Mouse (Mus musculus): ENCODE results near the gene Mthfd1l. TPM values are rescaled to one million over a fixed set of nuclear protein-coding genes. Genes with fewer than 3 reads are reported as not detected.

Mthfd1l gene
- polyA plus RNA-seq, 1 experiment: 45.9 TPM

- Histone ChIP-seq H3K4me2 (ENCODE audit: low read depth) (no peak overlapping the region), H3K4me3 (no peak overlapping the region), H3K79me2 (ENCODE audit: control insufficient read depth, insufficient read depth) (no peaks in the 10 kb centered on the region), H3K27me3 (ENCODE audit: control insufficient read depth, insufficient read depth, insufficient read length) (no peaks in the 10 kb centered on the region), H3K36me3 (ENCODE audit: control insufficient read depth, insufficient read depth) (peaks cover 20% of the 10 kb centered on the region), H3ac (ENCODE audit: control insufficient read depth, insufficient read length) (no peak overlapping the region)
- TF ChIP-seq MAX (IDR thresholded peaks at IDR 0.05; ENCODE audit: low read depth): no peak
- TF ChIP-seq TCF3 (IDR thresholded peaks at IDR 0.05; ENCODE audit: insufficient read length, low read depth): no peak
- TF ChIP-seq USF1 (IDR thresholded peaks at IDR 0.05; ENCODE audit: low read depth): no peak
- TF ChIP-seq SRF (IDR thresholded peaks at IDR 0.05; ENCODE audit: control insufficient read depth, insufficient read length, low read depth): no peak
- TF ChIP-seq TCF12 (IDR thresholded peaks at IDR 0.05; ENCODE audit: insufficient read depth, poor library complexity, severe bottlenecking): no peak
- TF ChIP-seq REST (IDR thresholded peaks at IDR 0.05; ENCODE audit: insufficient read depth, insufficient read length): no peak
- TF ChIP-seq MYOG (IDR thresholded peaks at IDR 0.05; ENCODE audit: control insufficient read depth in 1 of 3, insufficient read depth in 1 of 3, insufficient read length in 2 of 3, low read depth in 2 of 3): no peak
- no peak for TF ChIP-seq MYOD1 (IDR thresholded peaks at IDR 0.05; ENCODE audit: control insufficient read depth in 1 of 3, insufficient read length in 2 of 3, low read depth in 2 of 3)
These were observed 23.4 kb downstream of the Mthfd1l start for GRCm38 (mm10) chr10:3996170-3996876.

DNA sequence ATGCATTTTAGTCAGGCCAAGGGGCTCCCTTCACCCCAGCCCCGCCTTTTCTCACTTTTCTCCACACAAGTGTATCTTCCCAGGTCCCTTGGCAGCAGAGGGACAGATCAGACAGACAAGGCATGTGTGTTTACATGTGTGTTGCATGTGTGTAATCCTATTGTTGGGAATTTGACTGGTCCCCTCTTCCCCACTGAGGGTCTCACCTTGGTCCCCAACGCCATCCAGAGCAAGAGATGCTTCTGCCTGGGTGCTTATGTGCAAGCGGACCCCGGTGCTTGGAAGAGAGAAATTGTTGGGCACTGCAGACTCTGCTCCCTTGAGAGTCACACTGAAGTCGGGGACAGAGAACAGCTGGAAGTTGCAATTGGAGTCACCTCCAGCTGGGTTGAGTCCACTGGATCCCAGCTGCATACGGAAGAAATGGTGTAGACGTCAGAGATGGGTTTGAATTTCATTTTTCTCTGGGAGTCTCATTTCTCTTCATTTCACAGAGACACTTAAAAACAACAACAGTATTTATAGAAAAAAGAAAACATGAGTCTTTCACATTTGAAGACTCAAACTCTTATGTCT lies 25.0 kb downstream of the Mthfd1l start:
- no peak overlapping the region for H3K4me2 ChIP-seq (ENCODE audit: low read depth)

GRCm38 (mm10) chr10:4002711-4003110 lies 29.8 kb downstream of the Mthfd1l start:
- Histone ChIP-seq H3K4me2 (ENCODE audit: low read depth) (no peak overlapping the region), H3K79me2 (ENCODE audit: control insufficient read depth, insufficient read depth) (no peaks in the 10 kb centered on the region), H3K36me3 (ENCODE audit: control insufficient read depth, insufficient read depth) (peaks cover 13% of the 10 kb centered on the region), H3K27me3 (ENCODE audit: control insufficient read depth, insufficient read depth, insufficient read length) (no peaks in the 10 kb centered on the region), H3K4me3 (no peak overlapping the region), H3ac (ENCODE audit: control insufficient read depth, insufficient read length) (no peak overlapping the region)
- TF ChIP-seq MAX (IDR thresholded peaks at IDR 0.05; ENCODE audit: low read depth) (no peak), POLR2A (IDR thresholded peaks at IDR 0.05; ENCODE audit: insufficient read length, low read depth) (no peak), TCF3 (IDR thresholded peaks at IDR 0.05; ENCODE audit: insufficient read length, low read depth) (no peak), MYOD1 (IDR thresholded peaks at IDR 0.05; ENCODE audit: control insufficient read depth in 1 of 3, insufficient read length in 2 of 3, low read depth in 2 of 3) (no peak), REST (IDR thresholded peaks at IDR 0.05; ENCODE audit: insufficient read depth, insufficient read length) (no peak), CEBPB (IDR thresholded peaks at IDR 0.05; ENCODE audit: insufficient read depth, poor library complexity, severe bottlenecking) (no peak)

More for the DNA sequence above, 25.0 kb downstream of the Mthfd1l start:
- TF ChIP-seq TCF3 (IDR thresholded peaks at IDR 0.05; ENCODE audit: insufficient read length, low read depth) (no peak), REST (IDR thresholded peaks at IDR 0.05; ENCODE audit: insufficient read depth, insufficient read length) (no peak), CEBPB (IDR thresholded peaks at IDR 0.05; ENCODE audit: insufficient read depth, poor library complexity, severe bottlenecking) (no peak), SRF (IDR thresholded peaks at IDR 0.05; ENCODE audit: control insufficient read depth, insufficient read length, low read depth) (no peak)
- Histone ChIP-seq H3K27me3 (ENCODE audit: control insufficient read depth, insufficient read depth, insufficient read length) (no peaks in the 10 kb centered on the region), H3K79me2 (ENCODE audit: control insufficient read depth, insufficient read depth) (no peaks in the 10 kb centered on the region), H3K36me3 (ENCODE audit: control insufficient read depth, insufficient read depth) (peaks cover 10% of the 10 kb centered on the region), H3ac (ENCODE audit: control insufficient read depth, insufficient read length) (no peak overlapping the region), H3K4me3 (no peak overlapping the region)

GRCm38 (mm10) chr10:4005191-4005590 lies 32.3 kb downstream of the Mthfd1l start:
- Histone ChIP-seq H3K36me3 (ENCODE audit: control insufficient read depth, insufficient read depth) (peaks cover 18% of the 10 kb centered on the region), H3ac (ENCODE audit: control insufficient read depth, insufficient read length) (no peak overlapping the region)

GRCm38 (mm10) chr10:4006296-4007015 lies 33.5 kb downstream of the Mthfd1l start:
- H3K79me2 ChIP-seq (ENCODE audit: control insufficient read depth, insufficient read depth): no peaks in the 10 kb centered on the region
- TF ChIP-seq POLR2A (IDR thresholded peaks at IDR 0.05; ENCODE audit: insufficient read length, low read depth) (no peak), E2F4 (IDR thresholded peaks at IDR 0.05; ENCODE audit: insufficient read depth) (no peak), TCF12 (IDR thresholded peaks at IDR 0.05; ENCODE audit: insufficient read depth, poor library complexity, severe bottlenecking) (no peak), TCF3 (IDR thresholded peaks at IDR 0.05; ENCODE audit: insufficient read length, low read depth) (no peak), MYOD1 (IDR thresholded peaks at IDR 0.05; ENCODE audit: control insufficient read depth in 1 of 3, insufficient read length in 2 of 3, low read depth in 2 of 3) (no peak), POLR2AphosphoS2 (IDR thresholded peaks at IDR 0.05; ENCODE audit: insufficient read length, low read depth) (no peak), MYOG (IDR thresholded peaks at IDR 0.05; ENCODE audit: control insufficient read depth in 1 of 3, insufficient read depth in 1 of 3, insufficient read length in 2 of 3, low read depth in 2 of 3) (no peak), SRF (IDR thresholded peaks at IDR 0.05; ENCODE audit: control insufficient read depth, insufficient read length, low read depth) (no peak), REST (IDR thresholded peaks at IDR 0.05; ENCODE audit: insufficient read depth, insufficient read length) (no peak)
- H3K36me3 ChIP-seq (ENCODE audit: control insufficient read depth, insufficient read depth): peaks cover 23% of the 10 kb centered on the region
- no peaks in the 10 kb centered on the region for H3K27me3 ChIP-seq (ENCODE audit: control insufficient read depth, insufficient read depth, insufficient read length)
- no peak overlapping the region for H3K4me3 ChIP-seq
- no peak overlapping the region for H3ac ChIP-seq (ENCODE audit: control insufficient read depth, insufficient read length)
- no peak overlapping the region for H3K4me2 ChIP-seq (ENCODE audit: low read depth)

More at GRCm38 (mm10) chr10:4005191-4005590, 32.3 kb downstream of the Mthfd1l start:
- Histone ChIP-seq H3K79me2 (ENCODE audit: control insufficient read depth, insufficient read depth) (no peaks in the 10 kb centered on the region), H3K4me2 (ENCODE audit: low read depth) (no peak overlapping the region), H3K27me3 (ENCODE audit: control insufficient read depth, insufficient read depth, insufficient read length) (no peaks in the 10 kb centered on the region), H3K4me3 (no peak overlapping the region)
- TF ChIP-seq MAX (IDR thresholded peaks at IDR 0.05; ENCODE audit: low read depth) (no peak), TCF3 (IDR thresholded peaks at IDR 0.05; ENCODE audit: insufficient read length, low read depth) (no peak), USF1 (IDR thresholded peaks at IDR 0.05; ENCODE audit: low read depth) (no peak), REST (IDR thresholded peaks at IDR 0.05; ENCODE audit: insufficient read depth, insufficient read length) (no peak), CEBPB (IDR thresholded peaks at IDR 0.05; ENCODE audit: insufficient read depth, poor library complexity, severe bottlenecking) (no peak), POLR2A (IDR thresholded peaks at IDR 0.05; ENCODE audit: insufficient read length, low read depth) (no peak), E2F4 (IDR thresholded peaks at IDR 0.05; ENCODE audit: insufficient read depth) (no peak), TCF12 (IDR thresholded peaks at IDR 0.05; ENCODE audit: insufficient read depth, poor library complexity, severe bottlenecking) (no peak), MYOD1 (IDR thresholded peaks at IDR 0.05; ENCODE audit: control insufficient read depth in 1 of 3, insufficient read length in 2 of 3, low read depth in 2 of 3) (no peak)

Measured in myocyte (in vitro differentiated cells).